Comparison of ENCODE assay signal across 9 mouse cellular contexts in the genomic region with DNA sequence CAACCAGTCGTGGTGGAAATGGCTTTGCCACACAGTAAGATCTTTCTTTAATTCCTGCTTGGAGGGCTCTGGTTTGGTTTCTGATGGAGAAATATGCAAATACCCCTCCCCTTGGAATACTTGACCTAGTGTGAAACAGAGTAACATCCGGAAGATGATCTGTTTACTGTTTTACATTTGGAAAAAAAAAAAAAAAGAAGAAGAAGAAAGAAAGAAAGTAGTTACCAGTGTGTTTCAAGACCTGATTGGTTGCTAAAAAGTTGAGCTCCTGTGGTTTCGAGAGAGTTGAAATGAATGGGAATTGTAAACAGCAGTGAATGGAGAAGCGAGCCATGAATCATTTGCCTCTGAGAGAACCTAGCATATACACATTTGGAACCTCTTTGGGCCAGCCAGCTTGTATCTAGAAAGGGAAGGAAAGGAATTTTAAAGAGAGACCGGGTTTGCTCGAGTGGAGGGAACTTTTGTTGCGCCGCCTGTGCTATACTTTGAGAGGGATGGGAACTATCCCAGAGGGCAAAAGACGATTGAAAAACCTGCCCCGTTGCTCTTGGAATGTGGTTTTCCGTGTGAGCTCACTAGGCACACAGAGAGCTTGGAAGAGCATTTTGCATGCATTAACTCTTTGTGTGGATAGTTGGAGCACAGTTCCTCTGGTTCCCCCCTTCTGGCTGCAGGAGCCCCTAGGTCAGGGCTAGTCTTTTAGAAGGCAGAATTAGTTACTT.
DNase-seq lines count a peak whose midpoint lies in the region; ATAC-seq and TF ChIP-seq lines count a peak whose summit lies in the region.
"Had no signal": no experiment of that assay in that cellular context is flagged by ENCODE, and none has a peak within 500 bp of the region (broad histone marks: within the 10 kb centered on the region; RNA-seq: fewer than 3 reads in every experiment).

No protein-coding gene starts in this region.

- no peak for TF ChIP-seq POLR2A in testis, adult 2 months (IDR thresholded peaks at IDR 0.05; ENCODE audit: control insufficient read depth, low read depth, low read length)

- H3K9me3 ChIP-seq in forebrain, embryonic 16.5 days (ENCODE audit: control insufficient read depth, low read length) = no peaks in the 10 kb centered on the region
- H3K9me3 ChIP-seq in liver, embryonic 15.5 days (replicated peaks) = no peaks in the 10 kb centered on the region
- H3K9me3 ChIP-seq in stomach, embryonic 16.5 days (replicated peaks; ENCODE audit: control insufficient read depth, low read length) = no peaks in the 10 kb centered on the region

- peaks cover 12% of the 10 kb centered on the region for H3K4me1 ChIP-seq in testis, adult 2 months (ENCODE audit: control insufficient read depth, insufficient read depth, low read length)
- H3K4me1 ChIP-seq in forebrain, embryonic 16.5 days (replicated peaks; ENCODE audit: control insufficient read depth, insufficient read depth, low read length) = peaks cover 17% of the 10 kb centered on the region
- peaks cover 25% of the 10 kb centered on the region for H3K4me1 ChIP-seq in liver, embryonic 15.5 days (replicated peaks)
- H3K4me1 ChIP-seq in stomach, embryonic 16.5 days (ENCODE audit: control insufficient read depth, insufficient read depth, low read length) = peaks cover 21% of the 10 kb centered on the region; the same call in 1 of the 2 replicates

- no peak for TF ChIP-seq CTCF in testis, adult 2 months (IDR thresholded peaks at IDR 0.05; ENCODE audit: control insufficient read depth, insufficient read depth, insufficient replicate concordance, low read depth, low read length)

- DNase-seq in testis, postnatal 10 days (ENCODE audit: low spot score) = no peak
- DNase-seq in layer of hippocampus, postnatal 25 days (ENCODE audit: extremely low spot score in 1 of 2, low spot score in 1 of 2) = no peak
- no peak for DNase-seq in adrenal gland, adult 8-10 months
- DNase-seq in spleen, postnatal 36 days (ENCODE audit: low spot score in 2 of 2) = no peak
- DNase-seq: thymus, postnatal 14 days had no signal

- peak overlapping the region; percentile 42 for H3K4me2 ChIP-seq in forebrain, embryonic 16.5 days (ENCODE audit: low read length)
- H3K4me2 ChIP-seq in liver, embryonic 15.5 days = peak overlapping the region; percentile 74
- H3K4me2 ChIP-seq in stomach, embryonic 16.5 days (ENCODE audit: low read depth, low read length) = peak overlapping the region; percentile 61

- no peak for ATAC-seq in forebrain, embryonic 16.5 days
- no peak for ATAC-seq in liver, embryonic 15.5 days (ENCODE audit: insufficient read depth)
- ATAC-seq in stomach, embryonic 16.5 days (ENCODE audit: insufficient read depth, low FRiP score) = no peak

- peak overlapping the region; percentile 32 for H3K4me3 ChIP-seq in testis, adult 2 months (ENCODE audit: control insufficient read depth, low read depth, low read length)
- peak overlapping the region; percentile 14; the same call in 1 of the 2 replicates for H3K4me3 ChIP-seq in forebrain, embryonic 16.5 days (replicated peaks; ENCODE audit: low read length)
- peak overlapping the region; percentile 46 for H3K4me3 ChIP-seq in liver, embryonic 15.5 days (replicated peaks)
- peak overlapping the region; percentile 44 for H3K4me3 ChIP-seq in stomach, embryonic 16.5 days (replicated peaks; ENCODE audit: low read length)

- H3K36me3 ChIP-seq in testis, adult 2 months (ENCODE audit: control insufficient read depth, insufficient read depth, low read length) = no peaks in the 10 kb centered on the region
- H3K36me3 ChIP-seq in forebrain, embryonic 16.5 days (ENCODE audit: control insufficient read depth, insufficient read depth) = peaks cover 3% of the 10 kb centered on the region; the same call in 1 of the 2 replicates
- no peaks in the 10 kb centered on the region for H3K36me3 ChIP-seq in liver, embryonic 15.5 days (replicated peaks)
- no peaks in the 10 kb centered on the region for H3K36me3 ChIP-seq in stomach, embryonic 16.5 days (ENCODE audit: control insufficient read depth, insufficient read depth, low read length)

- no peaks in the 10 kb centered on the region for H3K27me3 ChIP-seq in testis, adult 2 months (ENCODE audit: control insufficient read depth, insufficient read depth, low read length)
- H3K27me3 ChIP-seq in forebrain, embryonic 16.5 days (replicated peaks; ENCODE audit: control insufficient read depth, insufficient read depth, low read length) = no peaks in the 10 kb centered on the region
- peaks cover 74% of the 10 kb centered on the region for H3K27me3 ChIP-seq in liver, embryonic 15.5 days
- H3K27me3 ChIP-seq in stomach, embryonic 16.5 days (ENCODE audit: control insufficient read depth, insufficient read depth, low read length) = no peaks in the 10 kb centered on the region

- H3K27ac ChIP-seq in testis, adult 2 months (ENCODE audit: control insufficient read depth, insufficient read depth, low read depth, low read length) = peak overlapping the region; percentile 64
- no peak overlapping the region for H3K27ac ChIP-seq in forebrain, embryonic 16.5 days (ENCODE audit: low read length)
- H3K27ac ChIP-seq in liver, embryonic 15.5 days (replicated peaks) = peak overlapping the region; percentile 80
- H3K27ac ChIP-seq in stomach, embryonic 16.5 days (ENCODE audit: low read length) = peak overlapping the region; percentile 95

- H3K9ac ChIP-seq in forebrain, embryonic 16.5 days (replicated peaks; ENCODE audit: low read depth, low read length) = no peak overlapping the region
- 0 out of 2 replicates have a peak overlapping the region, but pooled peaks have one; percentile 18 for H3K9ac ChIP-seq in liver, embryonic 15.5 days
- H3K9ac ChIP-seq in stomach, embryonic 16.5 days (ENCODE audit: low read length) = peak overlapping the region; percentile 68

- 3% methylated on average over 11 of the region's 11 CpGs for WGBS in forebrain, embryonic 16.5 days
- 4% methylated on average over 11 of the region's 11 CpGs for WGBS in liver, embryonic 15.5 days (ENCODE audit: insufficient replicate concordance)
- WGBS in stomach, embryonic 16.5 days = under 1% methylated on average over 11 of the region's 11 CpGs
